Mouse (Mus musculus): Measurements from ENCODE around the gene Lpar2.
A peak's percentile ranks its signal among the peaks of the same experiment; 100 is the strongest.

Gene Lpar2

GRCm38 (mm10) chr8:69867696-69868326 is 45.6 kb downstream of the Lpar2 start:
- no peak for DNase-seq (ENCODE audit: extremely low spot score)

- DNase-seq (ENCODE audit: extremely low spot score), result no peak
Measured at GRCm38 (mm10) chr8:69870003-69870765, 48.0 kb downstream of the Lpar2 start.

GRCm38 (mm10) chr8:69870907-69871306 is 48.7 kb downstream of the Lpar2 start:
- DNase-seq (ENCODE audit: extremely low spot score), result no peak

GRCm38 (mm10) chr8:69874155-69874554 is 51.9 kb downstream of the Lpar2 start:
- DNase-seq (ENCODE audit: extremely low spot score), result peak; percentile 68

- no peak for DNase-seq (ENCODE audit: extremely low spot score)
Measured at GRCm38 (mm10) chr8:69874654-69875053, 52.4 kb downstream of the Lpar2 start.

GRCm38 (mm10) chr8:69876097-69876496 is 53.9 kb downstream of the Lpar2 start:
- DNase-seq (ENCODE audit: extremely low spot score), result no peak

- DNase-seq (ENCODE audit: extremely low spot score), result no peak
Measured at GRCm38 (mm10) chr8:69876967-69877366, 54.7 kb downstream of the Lpar2 start.

- DNase-seq (ENCODE audit: extremely low spot score), result no peak
Measured at GRCm38 (mm10) chr8:69877396-69877795, 55.2 kb downstream of the Lpar2 start.

- DNase-seq (ENCODE audit: extremely low spot score), result no peak
Measured at GRCm38 (mm10) chr8:69877992-69878391, 55.8 kb downstream of the Lpar2 start.

GRCm38 (mm10) chr8:69879678-69880077 is 57.4 kb downstream of the Lpar2 start:
- DNase-seq (ENCODE audit: extremely low spot score), result no peak

Data from embryo, embryonic 9.5 days (tissue).